Mouse (Mus musculus) kidney, adult 2 months (tissue): ENCODE results near the gene Slc50a1. TPM values are rescaled to one million over a fixed set of nuclear protein-coding genes. Genes with fewer than 3 reads are reported as not detected.

Source experiments
- DNase-seq: peaks from one replicate; pipeline ENCODE4 v3.0.0; 2021
- H3K27ac ChIP-seq: fragments of 200-500 bp; 2 replicates; pipeline ENCODE4 v1.5.1; 2012; ENCODE audit warnings: low read depth, low read length, control low read depth, inconsistent platforms; ENCODE audit not compliant: insufficient read depth
- H3K27me3 ChIP-seq: fragments of 200-500 bp; replicated peaks from 2 replicates; pipeline ENCODE4 v1.6.1; 2012; ENCODE audit warnings: mild to moderate bottlenecking, moderate library complexity, low read length, inconsistent platforms; ENCODE audit not compliant: control insufficient read depth, insufficient read depth
- H3K36me3 ChIP-seq: fragments of 200-500 bp; 2 replicates; pipeline ENCODE4 v1.6.1; 2012; ENCODE audit warnings: mild to moderate bottlenecking, moderate library complexity, low read length, inconsistent platforms; ENCODE audit not compliant: control insufficient read depth, insufficient read depth
- H3K4me1 ChIP-seq: fragments of 200-500 bp; 2 replicates; pipeline ENCODE4 v1.6.1; 2011; ENCODE audit warnings: low read length; ENCODE audit not compliant: control insufficient read depth, insufficient read depth
- H3K4me3 ChIP-seq: fragments of 200-500 bp; 2 replicates; pipeline ENCODE4 v1.5.1; 2011; ENCODE audit warnings: mild to moderate bottlenecking, low read depth, low read length, control low read depth; ENCODE audit not compliant: insufficient read depth
- CTCF ChIP-seq: fragments of 200-500 bp; conservative IDR thresholded peaks from 2 replicates; pipeline ENCODE4 v1.5.1; 2011; ENCODE audit warnings: low read depth, mild to moderate bottlenecking, control low read depth, low read length, moderate library complexity, mixed read lengths; ENCODE audit not compliant: insufficient read depth, insufficient read length
- POLR2A ChIP-seq: fragments of 200-500 bp; IDR thresholded peaks from one replicate; pipeline ENCODE4 v1.6.1; 2011; ENCODE audit warnings: low read depth, low read length, control low read depth
- WGBS: fragments of 180-500 bp; shearing (Covaris S2); methylation state at CpG from one replicate; pipeline ENCODE4 v1.1.7; 2018; 5-methylcytosine and 5-hydroxymethylcytosine counted together
- polyA plus RNA-seq: library from polyadenylated mRNA; depleted of rRNA; stranded (reverse); fragments of >200 nt; gene quantifications from 2 replicates; pipeline ENCODE4 v1.2.3, GENCODE M21; 2012

Gene Slc50a1
- polyA plus RNA-seq, 1 experiment = 110 TPM

- 1% methylated on average over 35 of the region's 35 CpGs for WGBS
- peak overlapping the region; percentile 82 for H3K4me3 ChIP-seq
- DNase-seq = peak; percentile 96
- H3K27ac ChIP-seq = peak overlapping the region; percentile 89
- no peak for TF ChIP-seq CTCF
- peak; percentile 99 for TF ChIP-seq POLR2A
- peaks cover 3% of the 10 kb centered on the region; the same call in 1 of the 2 replicates for H3K36me3 ChIP-seq
- peaks cover 18% of the 10 kb centered on the region; the same call in 1 of the 2 replicates for H3K4me1 ChIP-seq
- no peaks in the 10 kb centered on the region for H3K27me3 ChIP-seq
These were observed 9.0 kb upstream of the Slc50a1 start for GRCm38 (mm10) chr3:89279153-89279890.

DNA sequence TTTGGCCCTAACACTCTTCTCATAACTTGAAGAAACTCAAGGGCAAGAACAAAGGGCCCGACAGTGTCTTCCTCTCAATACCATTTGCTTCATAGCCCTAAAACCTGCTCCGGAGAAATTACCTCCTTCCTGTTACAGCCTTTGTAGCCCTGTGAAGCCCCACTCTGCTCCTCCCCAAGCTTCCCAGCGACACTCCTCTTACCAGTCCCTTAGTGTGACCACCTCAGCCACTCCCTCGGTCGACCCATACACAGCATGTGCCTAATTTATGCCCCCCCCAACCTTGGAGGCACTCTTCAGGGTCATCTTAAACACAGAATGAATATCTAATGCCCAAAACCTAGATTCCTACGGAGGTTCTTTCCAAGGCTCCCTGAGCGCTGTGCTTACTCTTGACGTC lies 8.3 kb upstream of the Slc50a1 start:
- Histone ChIP-seq H3K27ac (peak overlapping the region; percentile 89), H3K27me3 (no peaks in the 10 kb centered on the region), H3K4me1 (peaks cover 18% of the 10 kb centered on the region; the same call in 1 of the 2 replicates), H3K4me3 (peak overlapping the region; percentile 82), H3K36me3 (peaks cover 3% of the 10 kb centered on the region; the same call in 1 of the 2 replicates)
- DNase-seq = peak; percentile 25
- WGBS = 12% methylated on average over 8 of the region's 8 CpGs
- TF ChIP-seq CTCF (no peak), POLR2A (no peak)

GRCm38 (mm10) chr3:89278107-89278506 lies 7.7 kb upstream of the Slc50a1 start:
- H3K27me3 ChIP-seq = no peaks in the 10 kb centered on the region
- DNase-seq = peak; percentile 95
- peak overlapping the region; percentile 89 for H3K27ac ChIP-seq
- peaks cover 18% of the 10 kb centered on the region; the same call in 1 of the 2 replicates for H3K4me1 ChIP-seq
- peak overlapping the region; percentile 82 for H3K4me3 ChIP-seq
- WGBS = 28% methylated on average over 7 of the region's 7 CpGs
- peak; percentile 50 for TF ChIP-seq POLR2A
- TF ChIP-seq CTCF = no peak
- H3K36me3 ChIP-seq = peaks cover 3% of the 10 kb centered on the region; the same call in 1 of the 2 replicates

GRCm38 (mm10) chr3:89277281-89278021 lies 7.1 kb upstream of the Slc50a1 start:
- DNase-seq = peak; percentile 56
- peak overlapping the region; percentile 89 for H3K27ac ChIP-seq
- H3K4me1 ChIP-seq = peaks cover 18% of the 10 kb centered on the region; the same call in 1 of the 2 replicates
- no peaks in the 10 kb centered on the region for H3K27me3 ChIP-seq
- peak overlapping the region; percentile 82 for H3K4me3 ChIP-seq
- no peak for TF ChIP-seq CTCF
- no peak for TF ChIP-seq POLR2A
- peaks cover 3% of the 10 kb centered on the region; the same call in 1 of the 2 replicates for H3K36me3 ChIP-seq
- 24% methylated on average over 14 of the region's 14 CpGs for WGBS

GRCm38 (mm10) chr3:89276061-89276460 lies 5.7 kb upstream of the Slc50a1 start:
- 62% methylated on average over 13 of the region's 13 CpGs for WGBS
- H3K4me1 ChIP-seq = peaks cover 14% of the 10 kb centered on the region; the same call in 1 of the 2 replicates
- no peak overlapping the region for H3K4me3 ChIP-seq
- peak; percentile 54 for DNase-seq
- TF ChIP-seq CTCF = no peak
- no peak for TF ChIP-seq POLR2A
- peaks cover 8% of the 10 kb centered on the region for H3K36me3 ChIP-seq
- 0 out of 2 replicates have a peak overlapping the region, but pooled peaks have one; percentile 4 for H3K27ac ChIP-seq
- H3K27me3 ChIP-seq = no peaks in the 10 kb centered on the region

GRCm38 (mm10) chr3:89271760-89272159 lies 1.4 kb upstream of the Slc50a1 start:
- Histone ChIP-seq H3K36me3 (peaks cover 8% of the 10 kb centered on the region), H3K27ac (no peak overlapping the region), H3K4me3 (no peak overlapping the region), H3K27me3 (no peaks in the 10 kb centered on the region), H3K4me1 (peaks cover 30% of the 10 kb centered on the region; the same call in 1 of the 2 replicates)
- DNase-seq = peak; percentile 62
- WGBS = 40% methylated on average over 6 of the region's 6 CpGs
- TF ChIP-seq POLR2A (no peak), CTCF (no peak)

DNA sequence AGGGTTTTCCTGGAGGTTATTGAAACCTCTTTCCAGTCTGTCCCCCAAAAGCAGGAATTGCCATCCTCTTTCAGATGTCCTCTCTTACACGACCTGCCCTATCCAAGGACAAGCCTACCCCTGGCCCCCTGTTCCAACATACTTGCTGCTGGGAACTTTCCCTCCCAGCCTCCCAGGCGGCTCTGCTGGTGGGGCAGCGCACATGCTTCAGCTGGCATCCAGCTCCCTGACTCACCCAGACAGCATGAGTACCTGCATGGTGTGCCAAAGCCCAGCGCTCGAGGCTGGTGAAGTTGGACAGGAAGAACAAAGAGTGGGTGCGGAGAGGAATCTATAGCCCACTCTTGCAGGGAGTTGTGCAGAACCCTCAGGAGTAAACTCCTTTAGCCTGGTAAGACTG lies 521 bp upstream of the Slc50a1 start:
- Histone ChIP-seq H3K27ac (peak overlapping the region; percentile 17), H3K4me1 (peaks cover 28% of the 10 kb centered on the region; the same call in 1 of the 2 replicates), H3K4me3 (no peak overlapping the region), H3K36me3 (peaks cover 8% of the 10 kb centered on the region), H3K27me3 (no peaks in the 10 kb centered on the region)
- DNase-seq = peak; percentile 47
- 35% methylated on average over 6 of the region's 6 CpGs for WGBS
- TF ChIP-seq CTCF (no peak), POLR2A (no peak)
